Mouse (Mus musculus): ENCODE measurements around the gene Znrf4. TPM values are rescaled to one million over a fixed set of nuclear protein-coding genes. Genes with fewer than 3 reads are reported as not detected.

Znrf4 gene
- total RNA-seq, 2 experiments from 2014 or later = not detected

DNA sequence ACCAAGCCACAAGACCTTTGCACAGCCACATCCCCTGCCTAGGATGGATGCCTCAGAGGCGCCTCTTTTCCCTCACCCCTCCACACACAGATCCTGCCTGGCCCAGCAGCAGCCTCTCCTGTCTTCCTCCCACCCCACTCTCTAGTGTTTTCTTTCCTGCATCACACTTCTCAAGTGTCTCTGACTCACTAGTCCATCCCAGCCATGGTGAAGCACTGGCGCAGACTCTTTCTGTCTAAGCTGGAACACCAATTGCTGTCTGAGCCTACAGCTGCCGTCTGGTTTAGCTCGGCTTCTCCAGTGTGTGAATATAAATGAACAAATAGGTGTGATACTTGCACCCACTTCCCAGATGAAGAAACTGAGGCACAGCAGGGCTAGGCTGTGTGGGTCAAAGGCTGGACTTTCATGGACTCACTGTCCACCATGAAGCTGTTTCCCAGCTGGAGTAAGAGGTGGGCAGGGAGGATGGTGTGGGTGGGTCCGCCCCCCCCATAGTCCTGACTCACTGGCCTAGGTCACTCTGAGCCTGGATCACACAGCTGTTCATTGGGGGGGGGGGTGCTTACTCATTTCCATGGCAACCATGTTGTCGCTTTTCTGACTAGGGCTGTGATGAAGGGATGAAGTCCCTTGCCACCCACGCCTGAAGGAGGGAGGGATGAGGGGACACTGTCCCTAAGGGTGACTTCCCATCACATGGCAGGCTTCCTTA is 21.6 kb downstream of the Znrf4 start:
- DNase-seq (ENCODE audit: low spot score in 2 of 2) = no peak

DNA sequence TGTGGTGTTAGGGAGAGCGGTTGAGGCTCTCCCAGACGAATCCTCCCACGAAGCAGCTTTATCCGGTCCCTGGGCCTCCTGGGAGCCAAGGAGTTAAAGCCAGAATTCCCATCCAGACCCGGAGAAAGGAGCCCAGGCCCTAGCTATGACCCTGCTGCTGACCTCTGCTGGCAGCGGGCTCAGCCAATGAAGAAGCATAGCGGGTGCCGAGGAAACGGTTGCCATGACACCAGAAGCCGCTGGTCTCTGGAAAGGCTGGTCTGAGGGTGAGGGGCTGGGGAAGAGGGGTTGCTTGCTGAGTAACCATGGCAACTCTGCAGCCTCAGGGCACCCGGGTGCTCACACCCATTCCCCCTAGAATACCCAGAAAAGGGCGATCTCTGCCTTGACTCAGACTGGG is 24.2 kb downstream of the Znrf4 start:
- DNase-seq (ENCODE audit: low spot score in 2 of 2) = peak; percentile 47 to 63

DNA sequence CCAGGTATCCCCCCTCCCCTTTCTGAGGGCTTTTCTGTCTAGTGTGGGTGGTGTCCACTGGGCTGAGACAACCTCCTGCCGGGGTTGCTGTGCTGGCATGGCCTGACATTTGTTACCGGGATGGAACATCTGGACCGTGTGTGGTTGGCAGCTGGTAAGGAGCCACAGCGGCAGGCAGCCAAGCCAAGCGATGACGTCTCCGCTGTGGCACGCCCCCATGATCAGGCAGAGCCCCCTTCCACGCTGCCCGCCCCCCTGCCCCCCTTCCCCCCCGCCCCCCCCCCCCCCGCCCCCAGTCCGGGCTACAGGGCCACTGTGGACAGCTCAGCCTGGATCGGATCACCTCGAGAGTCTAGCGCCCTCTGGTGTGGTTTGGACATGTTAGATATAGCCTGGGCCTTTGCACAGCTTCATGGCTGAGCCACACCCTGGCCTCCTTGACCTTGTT is 24.8 kb downstream of the Znrf4 start:
- DNase-seq (ENCODE audit: low spot score in 2 of 2) = peak; percentile 64 to 69

DNA sequence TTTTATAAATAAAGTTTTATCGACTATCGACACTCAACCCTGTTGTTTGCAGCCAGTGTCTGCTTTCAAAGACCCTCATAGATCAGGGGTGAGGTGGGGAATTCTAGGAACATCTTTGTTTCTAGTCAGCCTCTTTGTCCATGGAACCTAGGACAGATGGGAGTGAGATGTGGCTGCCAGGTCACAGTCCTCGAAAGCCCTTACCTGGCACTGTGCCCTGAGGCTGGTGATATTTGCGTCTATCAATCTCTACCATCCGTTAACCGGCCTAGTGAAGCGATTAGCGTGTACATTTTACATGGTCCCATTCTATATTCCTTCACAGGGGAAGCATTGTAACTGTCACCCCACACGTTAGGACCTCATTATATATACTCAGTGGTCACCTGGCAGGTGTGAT is 26.3 kb downstream of the Znrf4 start:
- DNase-seq (ENCODE audit: low spot score in 2 of 2) = no peak

DNA sequence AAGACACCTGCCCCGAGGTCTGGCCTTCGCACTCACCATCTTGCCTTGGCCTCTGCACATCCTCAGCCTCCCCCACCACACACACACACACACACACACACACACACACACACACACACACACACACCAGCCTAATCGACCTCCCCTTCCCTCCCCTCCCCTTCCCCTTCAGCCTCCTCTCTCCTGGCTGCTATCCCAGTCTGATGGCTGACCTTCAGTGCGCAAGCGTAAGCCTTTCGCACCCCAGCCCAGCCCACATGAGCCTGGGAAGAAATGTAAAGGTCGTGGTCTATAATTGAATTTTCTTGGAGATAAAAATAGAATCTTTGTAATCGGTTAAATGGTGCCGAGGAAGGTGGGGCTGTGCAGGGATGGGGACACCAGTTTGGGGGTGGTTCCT is 27.1 kb downstream of the Znrf4 start:
- DNase-seq (ENCODE audit: low spot score in 2 of 2) = no peak

DNA sequence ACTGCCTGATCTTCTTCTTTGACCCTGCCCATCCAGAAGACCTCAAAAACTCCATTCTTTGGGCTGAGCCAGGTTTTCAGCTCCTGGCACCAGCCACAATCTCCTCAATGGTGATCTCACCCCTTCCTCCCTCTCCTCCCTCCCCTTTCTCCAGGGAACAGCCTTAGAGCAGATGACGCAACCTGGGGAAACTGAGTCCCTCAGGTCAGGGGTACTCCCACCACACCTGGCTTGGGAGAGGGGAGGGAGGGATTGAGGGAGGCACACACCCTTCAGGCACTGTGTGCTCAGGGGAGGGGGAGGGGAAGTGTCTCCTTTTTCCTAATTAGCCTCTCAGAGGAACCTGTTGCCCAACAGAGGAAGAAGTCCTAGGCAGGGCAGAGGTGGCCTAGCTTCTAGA is 29.6 kb downstream of the Znrf4 start:
- DNase-seq (ENCODE audit: low spot score in 2 of 2) = no peak

DNA sequence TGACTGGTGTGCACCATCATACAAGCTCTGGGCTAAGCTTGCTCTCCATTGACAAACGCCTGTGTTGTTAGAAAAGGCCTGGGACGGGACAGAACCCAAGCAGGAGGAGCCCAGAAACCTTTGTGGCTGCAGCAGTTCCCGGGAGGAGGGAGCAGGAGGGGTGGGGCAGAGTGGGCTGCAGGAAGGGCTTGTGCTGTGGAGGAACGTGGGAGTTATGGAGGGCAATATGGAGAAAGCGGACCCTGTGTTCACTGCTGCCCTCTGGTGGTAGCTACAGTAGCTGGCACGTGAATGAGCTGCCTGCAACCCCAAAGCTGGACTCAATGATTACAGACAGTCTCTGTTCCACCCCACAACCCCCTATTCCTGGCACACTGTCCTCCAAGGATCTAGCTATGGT is 32.9 kb downstream of the Znrf4 start:
- peak; percentile 72 to 78 for DNase-seq (ENCODE audit: low spot score in 2 of 2)

DNA sequence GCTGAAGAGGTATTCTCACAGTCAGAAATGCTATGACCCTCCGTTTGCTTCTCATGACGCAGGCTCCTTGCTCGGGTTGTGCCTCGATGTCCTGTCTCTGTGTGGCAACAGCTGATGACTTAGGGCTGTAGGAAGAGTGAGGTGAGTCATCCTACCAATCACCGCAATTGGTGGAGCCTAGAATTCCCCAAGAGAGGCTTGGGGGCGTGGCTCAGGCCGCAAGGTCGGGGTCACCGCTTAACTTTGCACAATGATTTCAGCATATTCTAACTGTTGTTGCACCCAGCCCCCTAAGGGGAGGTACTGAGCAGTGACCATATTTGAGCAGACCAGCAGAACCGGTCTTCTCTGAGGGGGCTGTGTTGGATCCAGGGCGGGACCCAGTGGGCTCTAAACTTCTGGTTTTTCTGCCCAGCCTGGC is 34.0 kb downstream of the Znrf4 start:
- DNase-seq (ENCODE audit: low spot score in 2 of 2) = no peak

DNA sequence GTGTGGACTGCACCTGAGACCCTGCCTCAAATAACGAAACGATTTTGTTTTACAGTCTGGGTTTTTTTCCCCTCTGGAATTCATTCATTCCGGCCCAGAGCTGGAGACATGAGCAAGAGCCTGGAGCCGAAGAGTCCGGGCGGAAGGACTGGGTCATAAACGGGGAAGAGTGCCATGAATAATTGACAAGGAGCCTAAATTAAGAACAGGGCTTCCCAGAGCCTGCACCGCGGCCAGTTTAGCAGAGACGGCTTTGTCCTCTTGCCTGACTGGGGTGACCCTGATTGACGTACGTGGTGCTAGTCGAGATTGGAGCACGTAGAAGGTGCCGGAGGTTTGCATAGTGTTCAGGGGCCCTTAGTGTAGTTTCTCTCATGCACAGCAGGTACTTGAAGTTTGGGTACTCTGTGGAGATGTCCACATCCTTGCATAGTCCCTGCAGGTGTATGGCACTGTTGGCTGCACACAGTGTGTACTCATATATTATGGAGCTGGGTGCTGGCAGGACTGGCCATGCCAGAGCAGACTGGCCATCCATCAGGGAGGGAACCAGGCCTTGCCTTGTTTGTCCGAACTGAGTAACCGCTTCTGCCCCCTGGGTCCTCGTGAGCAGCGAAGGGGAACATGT is 34.9 kb downstream of the Znrf4 start:
- DNase-seq (ENCODE audit: low spot score in 2 of 2) = no peak

DNA sequence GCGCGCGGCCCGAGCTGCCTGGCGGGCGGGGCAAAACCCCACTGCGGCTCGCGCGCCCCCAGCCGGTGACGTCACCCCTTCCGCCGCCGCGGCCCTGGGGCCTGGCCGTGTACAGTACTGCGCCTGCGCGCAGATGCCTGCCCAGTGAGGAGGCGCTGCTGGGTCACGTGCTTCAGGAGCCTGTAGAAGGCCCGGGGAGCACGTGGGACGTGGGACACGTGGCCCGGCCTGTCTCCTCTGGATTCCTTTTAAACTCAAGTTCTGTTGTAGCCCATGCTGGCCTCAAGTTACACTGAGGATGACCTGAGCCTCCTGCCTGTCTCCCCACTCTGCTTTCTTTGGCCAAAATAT is 35.9 kb downstream of the Znrf4 start, which contains the start of gene Ptprs:
Gene Ptprs, minus strand, starts transcription at position 82 of the 351 bp plus-strand sequence.
- DNase-seq (ENCODE audit: low spot score in 2 of 2) = peak; percentile 98 to 99

DNA sequence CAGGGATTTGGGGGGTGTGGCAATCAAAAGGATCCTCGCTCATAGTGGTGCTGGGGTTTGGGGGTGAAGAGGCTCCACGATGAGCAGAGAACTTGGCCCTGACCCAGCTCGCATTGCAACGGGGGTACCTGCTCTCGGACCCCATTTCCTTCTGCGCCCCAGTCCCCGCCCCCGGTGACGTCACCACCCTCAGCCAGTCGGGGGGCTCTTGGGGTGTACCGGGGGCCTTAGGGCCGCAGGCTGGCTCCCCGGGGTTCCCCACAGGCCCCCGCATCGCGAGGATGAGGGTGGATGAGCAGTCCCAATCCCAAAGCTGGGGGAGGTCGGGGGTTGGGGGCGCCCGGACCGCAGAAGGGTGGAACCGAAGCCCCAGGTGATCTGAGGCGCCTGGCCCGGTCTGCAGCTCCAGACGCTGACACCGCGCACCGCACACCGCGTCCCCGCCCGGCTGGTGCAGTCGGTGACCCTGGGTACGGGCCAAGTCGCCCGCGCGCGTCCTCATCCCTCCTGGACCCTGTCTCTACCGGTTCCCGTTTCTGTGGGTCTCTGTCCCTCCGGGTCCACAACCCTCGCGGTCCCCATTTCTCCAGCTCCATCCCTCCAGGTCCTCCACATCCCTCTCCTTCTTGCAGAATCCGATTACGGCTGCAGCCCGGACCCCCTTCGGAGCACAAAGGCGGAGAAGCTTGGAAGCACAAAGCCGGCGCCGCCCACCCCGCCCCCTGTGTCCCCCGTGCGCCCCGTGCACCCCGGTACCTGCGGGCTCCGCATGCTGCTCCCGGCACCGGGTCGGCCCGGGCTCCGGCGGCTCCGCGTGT is 36.4 kb downstream of the Znrf4 start:
- peak; percentile 73 to 79 for DNase-seq (ENCODE audit: low spot score in 2 of 2)

DNA sequence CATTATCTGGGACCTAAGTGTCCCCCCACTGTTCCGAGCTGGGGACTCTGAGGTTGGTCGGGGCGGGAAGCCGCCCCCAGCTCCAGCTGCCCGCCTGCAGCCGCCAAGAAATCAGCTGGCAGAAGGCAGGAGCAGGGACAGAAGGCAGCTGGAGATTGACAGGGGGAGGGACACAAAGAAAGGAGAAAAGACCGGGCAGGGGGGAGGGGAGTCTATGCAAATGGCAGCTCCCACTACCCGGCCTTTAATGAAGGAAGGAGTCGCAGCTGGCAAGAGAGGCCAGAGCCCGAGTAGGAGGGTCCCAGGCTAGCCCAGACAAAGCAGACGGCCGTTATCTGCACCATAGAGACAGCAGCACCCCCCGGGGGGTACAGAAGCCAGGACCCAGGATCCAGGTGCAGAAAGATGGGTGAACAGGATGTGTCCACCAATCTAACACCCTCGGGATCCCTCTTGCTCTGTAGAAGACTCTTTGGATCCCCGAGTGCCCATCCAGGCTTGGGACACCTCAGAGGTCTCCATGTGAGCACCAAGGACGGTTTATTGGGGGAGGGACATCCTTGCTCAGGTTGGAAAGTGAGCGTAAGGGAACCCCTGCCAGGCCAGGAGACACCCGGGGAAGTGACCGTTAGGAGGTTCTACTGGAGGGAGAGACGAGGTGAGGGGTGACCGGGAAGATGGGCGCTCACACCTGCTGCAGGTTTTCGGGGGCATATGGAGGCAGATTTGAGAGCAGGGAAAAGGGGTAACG is 37.2 kb downstream of the Znrf4 start:
- DNase-seq (ENCODE audit: low spot score in 2 of 2) = peak; percentile 67 to 78

DNA sequence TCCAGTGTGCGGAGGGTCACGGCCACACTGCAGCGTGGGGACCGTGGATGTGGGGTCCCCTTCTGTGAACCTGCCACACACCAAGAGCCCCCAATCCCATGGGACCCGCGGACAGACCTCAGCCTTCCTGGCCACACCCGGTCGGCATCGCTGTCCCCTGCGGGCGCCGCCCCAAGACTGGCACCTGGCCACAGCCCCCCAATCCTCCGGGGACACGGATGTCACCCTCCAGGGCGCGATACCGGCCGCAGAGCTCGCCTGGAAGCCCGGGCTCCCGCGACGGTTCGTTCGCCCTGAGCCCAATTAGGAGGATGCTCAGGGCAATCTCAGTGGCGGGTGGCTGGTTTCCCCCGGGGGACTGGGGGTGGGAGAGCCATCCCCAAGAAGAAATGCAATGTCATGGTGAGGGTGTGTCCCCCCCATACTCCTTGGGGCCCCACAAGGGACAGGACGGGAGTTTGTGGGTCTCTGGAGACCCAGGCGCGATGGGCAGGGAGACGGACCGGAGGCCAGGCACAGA is 37.9 kb downstream of the Znrf4 start:
- peak; percentile 54 to 65 for DNase-seq (ENCODE audit: low spot score in 2 of 2)

DNA sequence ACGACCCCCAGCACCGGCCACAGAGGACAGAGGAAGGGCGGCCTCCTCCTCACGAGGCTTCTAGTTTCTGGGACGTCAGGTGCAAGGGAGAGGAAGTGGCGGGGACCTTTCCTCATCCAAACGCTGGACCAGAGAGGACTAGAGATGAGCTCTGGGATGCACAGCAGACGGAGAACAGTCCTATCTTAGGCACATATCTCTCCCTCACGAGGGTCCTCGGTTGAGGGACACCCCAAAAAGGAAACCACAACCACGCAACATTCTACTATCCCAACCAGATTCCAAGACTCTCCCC is 38.7 kb downstream of the Znrf4 start:
- DNase-seq (ENCODE audit: low spot score in 2 of 2) = peak; percentile 38 to 47

DNA sequence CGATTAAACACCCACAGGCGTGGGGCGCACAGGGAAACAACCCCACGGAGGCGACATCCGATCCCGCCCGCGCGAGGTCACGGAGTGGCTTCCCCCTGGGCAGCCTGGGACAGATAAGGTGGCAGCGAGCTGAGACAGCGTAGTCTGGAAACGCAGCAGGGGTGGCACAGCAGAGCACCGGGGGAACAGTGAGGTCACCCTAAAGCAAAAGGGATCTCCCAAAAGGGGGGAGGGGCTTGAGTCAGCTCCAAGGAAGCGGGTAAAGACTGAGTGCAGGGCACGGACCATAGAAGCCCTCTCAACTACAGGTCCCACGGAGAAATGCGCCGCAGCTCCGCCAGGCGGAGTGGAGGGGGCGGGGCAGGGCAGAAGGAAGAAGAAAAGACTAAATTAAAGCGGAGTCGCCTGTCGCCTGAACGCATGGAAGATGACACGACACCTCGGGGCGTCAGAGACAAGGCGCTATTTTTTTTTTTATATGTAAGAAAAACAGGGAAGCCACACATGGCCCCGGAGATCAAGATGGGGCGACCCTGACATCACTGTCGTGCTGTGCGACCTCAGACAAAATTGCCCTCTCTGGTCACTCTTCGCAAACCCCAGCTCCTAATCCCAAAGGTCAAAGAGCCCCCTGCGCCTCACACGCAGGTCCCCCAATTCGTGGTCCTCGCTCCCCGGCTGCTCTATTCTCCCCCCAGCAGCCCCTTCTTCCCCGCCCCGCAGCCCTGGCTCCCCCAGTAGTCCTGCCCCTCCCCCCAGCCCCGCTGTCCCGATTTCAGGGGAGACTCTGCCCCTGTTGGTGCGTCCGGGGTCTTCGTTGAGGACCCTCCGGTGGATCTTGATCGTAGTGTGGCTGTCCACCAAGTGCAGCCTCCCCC is 39.3 kb downstream of the Znrf4 start:
- peak; percentile 65 to 75 for DNase-seq (ENCODE audit: low spot score in 2 of 2)

DNA sequence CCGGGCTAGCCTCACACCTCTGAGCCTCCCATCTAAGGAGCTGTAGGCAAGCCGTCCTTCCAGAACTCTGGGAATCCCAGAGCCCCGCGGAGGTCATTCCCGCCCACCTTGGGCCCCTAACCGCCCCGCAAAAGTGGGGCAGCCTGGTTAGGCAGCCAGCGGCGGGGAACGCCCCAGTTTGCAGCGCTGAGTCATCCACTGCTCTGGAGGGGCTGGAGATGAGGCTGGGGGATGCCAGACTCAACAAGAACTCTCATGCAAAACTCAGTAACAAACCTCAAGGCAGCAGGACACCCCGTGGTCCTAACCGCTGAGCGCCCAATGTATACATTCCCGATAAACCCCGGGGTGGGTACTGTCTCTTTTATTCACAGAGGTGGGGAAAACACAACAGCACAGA is 40.1 kb downstream of the Znrf4 start:
- DNase-seq (ENCODE audit: low spot score in 2 of 2) = no peak

DNA sequence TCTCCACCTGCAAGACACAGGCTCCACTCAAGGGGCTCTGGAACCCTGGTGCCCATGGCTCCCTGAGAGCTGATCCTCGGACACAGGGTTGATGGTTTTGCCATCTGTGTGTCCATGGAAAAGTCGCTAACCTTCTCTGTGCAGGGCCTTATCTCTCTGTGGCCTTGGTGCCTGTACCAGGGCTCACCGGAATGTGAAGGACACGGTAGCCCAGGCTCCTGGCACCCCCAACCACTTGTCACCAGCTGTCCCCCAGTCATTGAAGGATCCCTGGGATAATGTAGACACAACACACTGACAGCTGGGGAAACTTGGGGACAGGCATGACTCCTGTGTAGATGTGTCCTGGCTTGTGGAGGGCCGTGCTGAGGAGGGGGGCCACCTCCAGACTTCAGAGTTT is 41.1 kb downstream of the Znrf4 start:
- no peak for DNase-seq (ENCODE audit: low spot score in 2 of 2)

DNA sequence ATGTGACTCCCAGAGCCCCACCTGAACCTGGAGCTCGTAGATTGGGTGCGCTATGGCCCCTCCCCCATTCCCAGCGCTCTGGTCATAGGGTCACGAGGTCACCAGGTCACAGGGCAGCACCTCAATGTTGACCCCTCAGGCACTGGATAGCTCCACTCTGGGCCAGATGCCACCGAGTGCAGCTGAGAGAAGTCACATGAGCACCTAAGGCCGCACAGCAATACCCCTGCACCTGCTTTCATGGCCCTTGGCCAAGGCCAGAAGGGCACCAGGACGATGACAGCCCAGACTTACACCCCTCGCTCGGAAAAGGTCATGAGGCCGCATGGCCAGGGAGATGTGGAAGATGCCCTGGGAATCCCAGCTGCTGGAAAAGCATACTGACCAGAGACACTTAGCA is 41.7 kb downstream of the Znrf4 start:
- no peak for DNase-seq (ENCODE audit: low spot score in 2 of 2)

DNA sequence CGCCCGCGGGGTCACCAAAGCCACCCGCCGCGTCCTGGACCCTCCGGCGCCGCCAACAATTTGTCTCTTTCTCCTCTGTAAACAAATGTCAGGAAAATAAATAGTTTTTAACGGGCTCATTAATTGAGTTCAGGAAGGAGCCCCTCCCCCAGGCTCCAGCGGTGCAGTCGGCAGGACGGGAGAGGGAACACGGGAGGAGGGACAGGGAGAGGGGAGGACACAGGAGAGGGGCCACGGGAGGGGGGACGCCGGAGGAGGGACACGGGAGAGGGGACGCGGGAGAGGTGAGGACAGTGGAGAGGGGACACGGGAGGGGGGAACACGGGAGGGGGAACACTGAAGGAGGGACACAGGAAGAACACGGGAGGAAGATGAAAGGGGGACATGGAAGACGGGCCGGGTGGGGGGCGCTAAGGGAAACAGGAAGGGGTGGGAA is 42.2 kb downstream of the Znrf4 start:
- no peak for DNase-seq (ENCODE audit: low spot score in 2 of 2)

DNA sequence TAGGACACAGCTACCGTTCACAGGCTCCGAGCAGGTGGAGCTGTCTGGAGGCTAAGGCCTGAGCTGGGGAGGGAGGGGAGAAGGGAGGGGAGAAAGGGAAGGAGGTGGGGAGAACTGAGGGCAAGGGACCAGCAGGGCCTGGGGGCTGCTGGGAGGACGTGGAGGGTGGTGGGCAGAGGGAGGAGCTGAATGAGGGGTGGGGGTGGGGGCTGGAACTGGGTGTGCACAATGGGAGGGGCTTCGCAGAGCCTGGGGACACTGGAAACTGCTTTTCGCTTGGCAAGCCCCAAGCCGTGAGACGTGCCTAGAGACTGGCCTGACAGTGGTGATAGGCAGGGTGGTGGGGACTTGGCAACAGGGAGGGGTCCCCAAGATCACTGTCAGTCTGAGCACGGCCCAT is 43.0 kb downstream of the Znrf4 start:
- DNase-seq (ENCODE audit: low spot score in 2 of 2) = no peak

All from layer of hippocampus, postnatal 10 days (tissue).